In genomic region chr10:30838188-30838587, GRCm38 (mm10) we compare ENCODE assay signal across 10 mouse cellular contexts. TPM values are rescaled to one million over a fixed set of nuclear protein-coding genes. Genes with fewer than 3 reads are reported as not detected.
DNase-seq lines count a peak whose midpoint lies in the region; ATAC-seq and TF ChIP-seq lines count a peak whose summit lies in the region.
"Had no signal": no experiment of that assay in that cellular context is flagged by ENCODE, and none has a peak within 500 bp of the region (broad histone marks: within the 10 kb centered on the region; RNA-seq: fewer than 3 reads in every experiment).

No protein-coding gene starts in this region.

- TF ChIP-seq CTCF in Patski (IDR thresholded peaks at IDR 0.05) = peak; percentile 40

- H3K4me3 ChIP-seq in heart, embryonic 13.5 days = peak overlapping the region; percentile 52
- H3K4me3 ChIP-seq: forebrain, embryonic 15.5 days had no signal

- peak overlapping the region; percentile 81 for H3K9ac ChIP-seq in heart, embryonic 13.5 days
- H3K9ac ChIP-seq: forebrain, embryonic 15.5 days had no signal

- CTCF ChIA-PET in Patski (lab: Charles Lee) = interaction anchor here (0.9 to 1.2 kb wide), 4 partner anchors 13 to 461 kb away, joined by 3 read pairs; no protein-coding TSS in a partner anchor

- H3K27ac ChIP-seq in heart, embryonic 13.5 days (replicated peaks) = peak overlapping the region; percentile 79
- H3K27ac ChIP-seq: forebrain, embryonic 15.5 days had no signal

- 5% methylated on average over 1 of the region's 1 CpGs for WGBS in heart, embryonic 13.5 days

- no peak for DNase-seq in heart, adult 8-10 months (ENCODE audit: low spot score)
- peak; percentile 20 for DNase-seq in lung, postnatal 36 days
- DNase-seq in lung, postnatal 14 days = no peak
- DNase-seq in Patski (ENCODE audit: low read depth, low spot score) = no peak
- DNase-seq in kidney, postnatal 14 days = peak; percentile 19
- no peak for DNase-seq in gastrocnemius, postnatal 25 days

- in situ Hi-C loops in Patski (cut with MboI; ENCODE audit: low pct_unique_long_range_greater_than_20kb) = no loop called here

- peaks cover 11% of the 10 kb centered on the region; the same call in 1 of the 2 replicates for H3K27me3 ChIP-seq in heart, embryonic 13.5 days (replicated peaks)
- H3K27me3 ChIP-seq in Patski = peaks cover 53% of the 10 kb centered on the region

- peaks cover 42% of the 10 kb centered on the region for H3K36me3 ChIP-seq in heart, embryonic 13.5 days
- H3K36me3 ChIP-seq: forebrain, embryonic 15.5 days had no signal

- no peak for ATAC-seq in heart, embryonic 13.5 days (ENCODE audit: extremely low read depth, insufficient number of reproducible peaks, low FRiP score, low TSS enrichment)
- no peak for ATAC-seq in Patski
- no peak for ATAC-seq in erythroblast, adult 5-6 weeks (replicated peaks; ENCODE audit: low FRiP score, poor library complexity, severe bottlenecking)
- ATAC-seq: forebrain, embryonic 15.5 days; intestine, embryonic 16.5 days had no signal

- H3K4me2 ChIP-seq in heart, embryonic 13.5 days = peak overlapping the region; percentile 67
- H3K4me2 ChIP-seq: forebrain, embryonic 15.5 days had no signal

- POLR2A ChIA-PET in Patski (lab: Charles Lee) = no interaction called here

- peaks cover 16% of the 10 kb centered on the region for H3K4me1 ChIP-seq in heart, embryonic 13.5 days

- no peaks in the 10 kb centered on the region for H3K9me3 ChIP-seq in heart, embryonic 13.5 days
- H3K9me3 ChIP-seq: forebrain, embryonic 15.5 days had no signal

RNA-seq across cellular contexts. Expression of gene Hey2, which starts 4.4 kb away (rescaled TPM):
- 39.7 and 41.2 TPM in 2 replicates for polyA plus RNA-seq in heart, embryonic 13.5 days (2015; fragmentation: Nextera tagmentation; extraction: Ambion mirVana)
- 1 to 10 TPM; 3.9 to 6.8 (median 5.3) TPM for total RNA-seq in heart, adult 8-10 months (2022)
- polyA plus RNA-seq in Patski (2021) = 0.13 TPM
- total RNA-seq in gastrocnemius, postnatal 25 days (2021) = 1 to 10 TPM in 1 of 2 experiments, under 1 TPM in 1; 0.59 to 1.0 TPM
- not detected in 2 replicates for total RNA-seq in erythroblast, adult 5-6 weeks (2015; ENCODE audit: low replicate concordance)
- total RNA-seq in erythroblast, adult 5-6 weeks (2017; ENCODE audit: low replicate concordance) = not detected in 2 replicates

RNA-seq across cellular contexts. Expression of gene Ncoa7, which starts 35.1 kb away (rescaled TPM):
- 7.1 and 7.2 TPM in 2 replicates for polyA plus RNA-seq in heart, embryonic 13.5 days (2015; fragmentation: Nextera tagmentation; extraction: Ambion mirVana)
- total RNA-seq in heart, adult 8-10 months (2022) = 1 to 10 TPM; 2.6 to 3.6 (median 3.0) TPM
- polyA plus RNA-seq in Patski (2021) = 24.3 TPM
- total RNA-seq in gastrocnemius, postnatal 25 days (2021) = 1 to 10 TPM; 2.1 to 3.0 TPM
- total RNA-seq in erythroblast, adult 5-6 weeks (2015; ENCODE audit: low replicate concordance) = 129 and 168 TPM in 2 replicates
- total RNA-seq in erythroblast, adult 5-6 weeks (2017; ENCODE audit: low replicate concordance) = 257 and 280 TPM in 2 replicates

Comparison
In these comparisons a context has a peak if more than half of its experiments do, and no peak if none do; other contexts are left out.
1. DNase-seq: peak in lung, postnatal 36 days (single experiment) and kidney, postnatal 14 days (single experiment); none in heart, adult 8-10 months (single experiment), lung, postnatal 14 days (single experiment), Patski (single experiment) and gastrocnemius, postnatal 25 days (single experiment).
2. RNA of gene Ncoa7, which starts 35.1 kb away (total RNA-seq): 129 to 280 TPM in erythroblast, adult 5-6 weeks; 2.1 to 3.0 TPM in gastrocnemius, postnatal 25 days and 2.6 to 3.6 TPM in heart, adult 8-10 months; every median in the first group is over 10 times any median in the second.